Mouse (Mus musculus): ENCODE measurements around the gene Gnpat. TPM values are rescaled to one million over a fixed set of nuclear protein-coding genes. Genes with fewer than 3 reads are reported as not detected.
A peak's percentile ranks its signal among the peaks of the same experiment; 100 is the strongest.

The Gnpat gene
- total and polyA plus RNA-seq, 3 experiments, result 62.3 to 91.5 (median 89.1) TPM

DNA sequence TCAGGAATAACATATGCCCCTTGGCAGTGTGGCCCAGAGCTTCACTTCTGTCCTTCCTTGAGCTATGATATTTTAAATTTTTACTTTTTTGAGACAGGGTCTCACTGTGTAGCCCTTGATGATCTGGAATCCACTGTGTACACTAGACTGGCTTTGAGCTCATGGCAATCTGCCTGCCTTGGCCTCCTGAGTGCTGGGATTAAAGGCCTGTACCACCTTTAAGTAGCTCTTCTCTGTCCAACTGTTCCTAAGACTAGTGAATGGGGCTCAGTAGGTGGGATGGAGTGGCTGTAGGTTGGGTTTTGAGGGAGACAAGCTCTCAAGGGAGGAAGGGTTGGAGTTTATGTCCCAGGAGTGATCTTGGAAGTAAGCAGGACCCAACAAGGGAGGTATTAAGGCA, 27.0 kb upstream of the Gnpat start:
- no peak for DNase-seq (ENCODE audit: extremely low read depth)
- Histone ChIP-seq H3K36me3 (replicated peaks in 1 of 2; ENCODE audit: control insufficient read depth in 1 of 2, insufficient read depth in 1 of 2, low read length in 1 of 2) (peaks cover 25 to 40% of the 10 kb centered on the region in 2 experiments), H3K27ac (ENCODE audit: insufficient read depth, low read depth) (no peak overlapping the region), H3K4me3 (replicated peaks in 1 of 3; ENCODE audit: low read depth in 2 of 3, low read length in 2 of 3, poor library complexity in 1 of 3) (no peak overlapping the region), H3K4me1 (ENCODE audit: control insufficient read depth in 1 of 2, insufficient read depth in 2 of 2) (peaks cover 0 to 6% of the 10 kb centered on the region in 2 experiments; a peak in 2 of 4 replicates), H3K79me2 (replicated peaks; ENCODE audit: control insufficient read depth, extremely low read depth, insufficient read depth, poor library complexity, severe bottlenecking) (no peaks in the 10 kb centered on the region), H3K4me2 (ENCODE audit: insufficient read depth, low read depth, poor library complexity, severe bottlenecking) (no peak overlapping the region), H3K9me3 (replicated peaks; ENCODE audit: low read length) (no peaks in the 10 kb centered on the region), H3K27me3 (replicated peaks) (no peaks in the 10 kb centered on the region), H3K9ac (ENCODE audit: insufficient read depth, low read depth) (no peak overlapping the region)
- TF ChIP-seq POLR2AphosphoS2 (IDR thresholded peaks at IDR 0.05; ENCODE audit: low read depth, low read length) (peak; percentile 69), TBP (conservative IDR thresholded peaks at IDR 0.05; ENCODE audit: low read depth, low read length) (no peak)
- in situ Hi-C loops (cut with MboI; ENCODE audit: low pct_ligation_motif_present, low pct_unique_long_range_greater_than_20kb, low sequenced_read_pairs) (no loop called here), dilution Hi-C loops (cut with MboI; ENCODE audit: extremely low pct_ligation_motif_present, extremely low pct_unique_long_range_greater_than_20kb, low sequenced_read_pairs) (no loop called here)

DNA sequence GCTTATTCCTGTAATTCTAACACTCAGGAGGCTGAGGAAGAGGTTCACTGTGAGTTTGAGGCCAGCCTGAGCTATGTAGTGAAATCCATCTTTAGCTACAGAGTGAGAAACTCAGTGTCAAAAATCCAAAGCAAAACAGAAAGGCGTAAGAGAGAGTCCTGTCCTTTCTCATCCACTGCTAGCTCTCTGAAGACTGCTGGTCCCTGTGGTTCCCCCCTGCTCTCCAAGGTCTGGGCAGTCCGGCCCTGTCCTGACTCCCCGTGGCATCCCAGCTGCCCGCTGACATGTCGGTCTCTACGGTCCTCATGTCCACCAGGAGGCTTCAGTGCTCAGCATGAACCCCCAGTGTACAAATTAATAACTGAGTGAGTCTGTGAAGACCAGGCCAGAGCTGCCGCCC, 26.6 kb upstream of the Gnpat start:
- H3K9ac ChIP-seq (ENCODE audit: insufficient read depth, low read depth), result no peak overlapping the region
- no peak for DNase-seq (ENCODE audit: extremely low read depth)
- TF ChIP-seq POLR2AphosphoS2 (IDR thresholded peaks at IDR 0.05; ENCODE audit: low read depth, low read length) (peak; percentile 12; the same call in 1 of the 2 replicates), TBP (conservative IDR thresholded peaks at IDR 0.05; ENCODE audit: low read depth, low read length) (no peak)
- H3K36me3 ChIP-seq (replicated peaks in 1 of 2; ENCODE audit: control insufficient read depth in 1 of 2, insufficient read depth in 1 of 2, low read length in 1 of 2), result peaks cover 28 to 44% of the 10 kb centered on the region in 2 experiments
- no peak overlapping the region for H3K27ac ChIP-seq (ENCODE audit: insufficient read depth, low read depth)
- no peaks in the 10 kb centered on the region for H3K79me2 ChIP-seq (replicated peaks; ENCODE audit: control insufficient read depth, extremely low read depth, insufficient read depth, poor library complexity, severe bottlenecking)
- H3K4me1 ChIP-seq (ENCODE audit: control insufficient read depth in 1 of 2, insufficient read depth in 2 of 2), result peaks cover 0 to 6% of the 10 kb centered on the region in 2 experiments; a peak in 2 of 4 replicates
- no peak overlapping the region for H3K4me3 ChIP-seq (replicated peaks in 1 of 3; ENCODE audit: low read depth in 2 of 3, low read length in 2 of 3, poor library complexity in 1 of 3)
- no peaks in the 10 kb centered on the region for H3K9me3 ChIP-seq (replicated peaks; ENCODE audit: low read length)
- H3K4me2 ChIP-seq (ENCODE audit: insufficient read depth, low read depth, poor library complexity, severe bottlenecking), result no peak overlapping the region
- in situ Hi-C loops (cut with MboI; ENCODE audit: low pct_ligation_motif_present, low pct_unique_long_range_greater_than_20kb, low sequenced_read_pairs) (no loop called here), dilution Hi-C loops (cut with MboI; ENCODE audit: extremely low pct_ligation_motif_present, extremely low pct_unique_long_range_greater_than_20kb, low sequenced_read_pairs) (no loop called here)
- H3K27me3 ChIP-seq (replicated peaks), result no peaks in the 10 kb centered on the region

DNA sequence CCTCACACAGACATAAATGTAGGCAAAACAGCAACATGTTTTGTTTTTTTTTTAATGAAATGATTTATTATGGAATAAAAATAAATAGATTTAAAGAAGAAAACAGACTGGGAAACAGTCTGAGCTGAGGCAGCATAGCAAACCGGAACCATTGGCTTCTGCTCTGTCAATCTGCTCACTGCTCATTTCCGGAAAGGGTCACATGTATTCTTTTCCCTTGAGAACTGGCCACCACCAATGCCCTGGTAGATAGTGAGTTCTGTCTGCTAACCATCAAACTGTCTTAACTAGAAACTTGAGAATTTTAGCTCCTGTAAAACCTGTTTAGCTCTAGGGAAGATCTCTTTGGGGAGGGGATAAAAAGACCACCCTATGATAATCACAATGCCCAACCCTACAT, 25.9 kb upstream of the Gnpat start:
- dilution Hi-C loops (cut with MboI; ENCODE audit: extremely low pct_ligation_motif_present, extremely low pct_unique_long_range_greater_than_20kb, low sequenced_read_pairs), result no loop called here
- no peak overlapping the region for H3K27ac ChIP-seq (ENCODE audit: insufficient read depth, low read depth)

DNA sequence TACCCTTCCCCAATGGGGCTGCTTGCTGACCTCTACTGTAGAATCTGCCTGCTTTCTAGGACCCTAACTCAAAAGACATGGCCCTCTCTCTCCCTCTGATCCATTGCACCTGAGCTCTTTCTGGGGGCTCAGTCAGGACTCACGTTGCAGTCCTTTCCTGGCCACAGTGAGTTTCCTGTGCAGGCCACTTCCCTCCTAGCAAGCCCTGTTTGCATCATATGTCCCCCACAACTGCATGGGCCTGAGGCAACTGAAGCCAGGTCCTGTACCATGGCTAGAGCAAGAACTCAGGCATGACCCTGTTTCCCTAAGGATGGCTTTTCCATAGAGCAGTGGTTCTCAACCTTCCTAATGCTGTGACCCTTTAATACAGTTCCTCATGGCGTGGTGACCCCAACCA, 24.9 kb upstream of the Gnpat start:
- H3K9me3 ChIP-seq (replicated peaks; ENCODE audit: low read length), result no peaks in the 10 kb centered on the region
- no peaks in the 10 kb centered on the region for H3K27me3 ChIP-seq (replicated peaks)
- H3K4me3 ChIP-seq (replicated peaks in 1 of 3; ENCODE audit: low read depth in 2 of 3, low read length in 2 of 3, poor library complexity in 1 of 3), result no peak overlapping the region
- H3K9ac ChIP-seq (ENCODE audit: insufficient read depth, low read depth), result no peak overlapping the region
- no peak for DNase-seq (ENCODE audit: extremely low read depth)
- H3K27ac ChIP-seq (ENCODE audit: insufficient read depth, low read depth), result no peak overlapping the region
- in situ Hi-C loops (cut with MboI; ENCODE audit: low pct_ligation_motif_present, low pct_unique_long_range_greater_than_20kb, low sequenced_read_pairs) (no loop called here), dilution Hi-C loops (cut with MboI; ENCODE audit: extremely low pct_ligation_motif_present, extremely low pct_unique_long_range_greater_than_20kb, low sequenced_read_pairs) (no loop called here)
- no peak overlapping the region for H3K4me2 ChIP-seq (ENCODE audit: insufficient read depth, low read depth, poor library complexity, severe bottlenecking)
- peaks cover 0 to 6% of the 10 kb centered on the region in 2 experiments; a peak in 2 of 4 replicates for H3K4me1 ChIP-seq (ENCODE audit: control insufficient read depth in 1 of 2, insufficient read depth in 2 of 2)
- no peaks in the 10 kb centered on the region for H3K79me2 ChIP-seq (replicated peaks; ENCODE audit: control insufficient read depth, extremely low read depth, insufficient read depth, poor library complexity, severe bottlenecking)
- peaks cover 35 to 60% of the 10 kb centered on the region in 2 experiments for H3K36me3 ChIP-seq (replicated peaks in 1 of 2; ENCODE audit: control insufficient read depth in 1 of 2, insufficient read depth in 1 of 2, low read length in 1 of 2)
- TF ChIP-seq E2F4 (IDR thresholded peaks at IDR 0.05; ENCODE audit: insufficient replicate concordance, low read depth, low read length), result no peak
- no peak for TF ChIP-seq IRF4 (IDR thresholded peaks at IDR 0.05; ENCODE audit: low read depth, low read length)
- TF ChIP-seq GABPA (IDR thresholded peaks at IDR 0.05; ENCODE audit: insufficient replicate concordance, low read depth, low read length), result no peak
- no peak for TF ChIP-seq CHD2 (IDR thresholded peaks at IDR 0.05; ENCODE audit: low read length)
- no peak for TF ChIP-seq ZKSCAN1 (IDR thresholded peaks at IDR 0.05; ENCODE audit: borderline replicate concordance, low read depth, low read length)
- no peak for TF ChIP-seq MAZ (IDR thresholded peaks at IDR 0.05; ENCODE audit: low read depth, low read length)
- TF ChIP-seq MYC (IDR thresholded peaks at IDR 0.05; ENCODE audit: low read depth, low read length), result no peak
- no peak for TF ChIP-seq ZMIZ1 (IDR thresholded peaks at IDR 0.05; ENCODE audit: low read depth, low read length)
- TF ChIP-seq ZNF384 (IDR thresholded peaks at IDR 0.05; ENCODE audit: low read depth, low read length), result no peak
- TF ChIP-seq EP300 (IDR thresholded peaks at IDR 0.05; ENCODE audit: low read length), result no peak
- TF ChIP-seq MXI1 (IDR thresholded peaks at IDR 0.05; ENCODE audit: low read depth, low read length), result no peak
- TF ChIP-seq TCF12 (IDR thresholded peaks at IDR 0.05; ENCODE audit: low read depth, low read length), result no peak
- TF ChIP-seq MAX (IDR thresholded peaks at IDR 0.05; ENCODE audit: low read length), result no peak
- no peak for TF ChIP-seq JUND (conservative IDR thresholded peaks at IDR 0.05; ENCODE audit: low read depth, low read length)

More for the DNA sequence above, 25.9 kb upstream of the Gnpat start:
- no peak overlapping the region for H3K4me2 ChIP-seq (ENCODE audit: insufficient read depth, low read depth, poor library complexity, severe bottlenecking)
- peaks cover 33 to 50% of the 10 kb centered on the region in 2 experiments for H3K36me3 ChIP-seq (replicated peaks in 1 of 2; ENCODE audit: control insufficient read depth in 1 of 2, insufficient read depth in 1 of 2, low read length in 1 of 2)
- no peaks in the 10 kb centered on the region for H3K79me2 ChIP-seq (replicated peaks; ENCODE audit: control insufficient read depth, extremely low read depth, insufficient read depth, poor library complexity, severe bottlenecking)
- DNase-seq (ENCODE audit: extremely low read depth), result peak; percentile 31
- H3K27me3 ChIP-seq (replicated peaks), result no peaks in the 10 kb centered on the region
- in situ Hi-C loops (cut with MboI; ENCODE audit: low pct_ligation_motif_present, low pct_unique_long_range_greater_than_20kb, low sequenced_read_pairs), result no loop called here
- no peak overlapping the region for H3K9ac ChIP-seq (ENCODE audit: insufficient read depth, low read depth)
- peaks cover 0 to 6% of the 10 kb centered on the region in 2 experiments; a peak in 2 of 4 replicates for H3K4me1 ChIP-seq (ENCODE audit: control insufficient read depth in 1 of 2, insufficient read depth in 2 of 2)
- no peaks in the 10 kb centered on the region for H3K9me3 ChIP-seq (replicated peaks; ENCODE audit: low read length)
- no peak overlapping the region for H3K4me3 ChIP-seq (replicated peaks in 1 of 3; ENCODE audit: low read depth in 2 of 3, low read length in 2 of 3, poor library complexity in 1 of 3)
- TF ChIP-seq POLR2AphosphoS2 (IDR thresholded peaks at IDR 0.05; ENCODE audit: low read depth, low read length) (no peak), CTCF (conservative IDR thresholded peaks at IDR 0.05 in 1 of 2, IDR thresholded peaks at IDR 0.05 in 1 of 2; ENCODE audit: low read depth in 2 of 2, low read length in 2 of 2) (no peak), MAZ (IDR thresholded peaks at IDR 0.05; ENCODE audit: low read depth, low read length) (no peak), USF1 (IDR thresholded peaks at IDR 0.05; ENCODE audit: low read depth, low read length) (no peak), ZMIZ1 (IDR thresholded peaks at IDR 0.05; ENCODE audit: low read depth, low read length) (no peak), ZNF384 (IDR thresholded peaks at IDR 0.05; ENCODE audit: low read depth, low read length) (no peak), JUN (IDR thresholded peaks at IDR 0.05; ENCODE audit: insufficient read depth, low read depth, low read length) (no peak)

All from CH12.LX (cell line).